Mouse (Mus musculus) intestine, embryonic 15.5 days (tissue): ENCODE results near the gene Flcn. TPM values are rescaled to one million over a fixed set of nuclear protein-coding genes. Genes with fewer than 3 reads are reported as not detected.

ENCODE experiments used
- ATAC-seq: fragments of 200-750 bp; cut with Nextera tagmentation; 2 replicates; pipeline ENCODE4 v1.8.0; 2017; ENCODE audit warnings: moderate TSS enrichment, moderate library complexity
- H3K27ac ChIP-seq: fragments of 300-500 bp; sonication (generic); 2 replicates; pipeline ENCODE4 v1.5.1; 2015; ENCODE audit warnings: mild to moderate bottlenecking, inconsistent platforms
- H3K27me3 ChIP-seq: fragments of 300-500 bp; sonication (generic); replicated peaks from 2 replicates; pipeline ENCODE4 v1.6.1; 2015; ENCODE audit warnings: inconsistent platforms
- H3K36me3 ChIP-seq: fragments of 300-500 bp; sonication (generic); 2 replicates; pipeline ENCODE4 v1.6.1; 2015; ENCODE audit warnings: inconsistent platforms
- H3K4me1 ChIP-seq: fragments of 300-500 bp; sonication (generic); replicated peaks from 2 replicates; pipeline ENCODE4 v1.6.1; 2015; ENCODE audit warnings: inconsistent platforms
- H3K4me2 ChIP-seq: fragments of 300-500 bp; sonication (generic); replicated peaks from 2 replicates; pipeline ENCODE4 v1.6.1; 2015; ENCODE audit warnings: mild to moderate bottlenecking, inconsistent platforms
- H3K4me3 ChIP-seq: fragments of 300-500 bp; sonication (generic); replicated peaks from 2 replicates; pipeline ENCODE4 v1.5.1; 2015; ENCODE audit warnings: inconsistent platforms
- H3K9ac ChIP-seq: fragments of 300-500 bp; sonication (generic); 2 replicates; pipeline ENCODE4 v1.6.1; 2015; ENCODE audit warnings: inconsistent platforms
- H3K9me3 ChIP-seq: fragments of 300-500 bp; sonication (generic); 2 replicates; pipeline ENCODE4 v1.6.1; 2016; ENCODE audit warnings: inconsistent platforms
- WGBS: fragments of 180-500 bp; shearing (Covaris S2); methylation state at CpG from one replicate; pipeline ENCODE4 v1.1.7; 2015; 5-methylcytosine and 5-hydroxymethylcytosine counted together
- polyA plus RNA-seq: library from polyadenylated mRNA; unstranded; fragments of >200 nt; fragmentation: Nextera tagmentation; extraction: Ambion mirVana; gene quantifications from 2 replicates; pipeline ENCODE4 v1.2.1, GENCODE M21; 2015

The Flcn gene
- polyA plus RNA-seq, 1 experiment from 2014 or later: 35.9 TPM

GRCm38 (mm10) chr11:59758191-59758985, 51.4 kb downstream of the Flcn start:
- Histone ChIP-seq H3K4me1 (no peaks in the 10 kb centered on the region), H3K27ac (no peak overlapping the region), H3K4me2 (no peak overlapping the region), H3K36me3 (peaks cover 49% of the 10 kb centered on the region), H3K27me3 (no peaks in the 10 kb centered on the region), H3K9ac (no peak overlapping the region), H3K4me3 (no peak overlapping the region), H3K9me3 (no peaks in the 10 kb centered on the region)
- WGBS: 88% methylated on average over 9 of the region's 9 CpGs
- no peak for ATAC-seq

- Histone ChIP-seq H3K4me2 (no peak overlapping the region), H3K27ac (no peak overlapping the region), H3K9ac (no peak overlapping the region), H3K27me3 (no peaks in the 10 kb centered on the region), H3K4me3 (no peak overlapping the region), H3K9me3 (no peaks in the 10 kb centered on the region), H3K4me1 (no peaks in the 10 kb centered on the region), H3K36me3 (peaks cover 62% of the 10 kb centered on the region)
- ATAC-seq: no peak
- WGBS: 86% methylated on average over 4 of the region's 4 CpGs
These were observed 53.5 kb downstream of the Flcn start for GRCm38 (mm10) chr11:59756351-59756750.

GRCm38 (mm10) chr11:59754504-59754903, 55.3 kb downstream of the Flcn start:
- WGBS: 94% methylated on average over 6 of the region's 6 CpGs

GRCm38 (mm10) chr11:59749050-59749449, 60.8 kb downstream of the Flcn start:
- H3K27ac ChIP-seq: no peak overlapping the region
- no peak overlapping the region for H3K4me2 ChIP-seq
- no peaks in the 10 kb centered on the region for H3K27me3 ChIP-seq
- peaks cover 37% of the 10 kb centered on the region for H3K36me3 ChIP-seq
- no peaks in the 10 kb centered on the region for H3K4me1 ChIP-seq
- H3K9me3 ChIP-seq: no peaks in the 10 kb centered on the region
- no peak overlapping the region for H3K9ac ChIP-seq
- no peak overlapping the region for H3K4me3 ChIP-seq
- no peak for ATAC-seq
- 88% methylated on average over 3 of the region's 3 CpGs for WGBS

More at GRCm38 (mm10) chr11:59754504-59754903, 55.3 kb downstream of the Flcn start:
- peaks cover 52% of the 10 kb centered on the region for H3K36me3 ChIP-seq
- no peak overlapping the region for H3K9ac ChIP-seq
- H3K27me3 ChIP-seq: no peaks in the 10 kb centered on the region
- H3K4me3 ChIP-seq: no peak overlapping the region
- ATAC-seq: no peak
- H3K27ac ChIP-seq: no peak overlapping the region
- H3K9me3 ChIP-seq: no peaks in the 10 kb centered on the region
- no peak overlapping the region for H3K4me2 ChIP-seq
- H3K4me1 ChIP-seq: no peaks in the 10 kb centered on the region

GRCm38 (mm10) chr11:59746614-59747013, 63.2 kb downstream of the Flcn start:
- Histone ChIP-seq H3K4me2 (no peak overlapping the region), H3K36me3 (peaks cover 33% of the 10 kb centered on the region)
- WGBS: 86% methylated on average over 2 of the region's 2 CpGs

GRCm38 (mm10) chr11:59745851-59746250, 64.0 kb downstream of the Flcn start:
- Histone ChIP-seq H3K27ac (no peak overlapping the region), H3K9ac (no peak overlapping the region), H3K36me3 (peaks cover 35% of the 10 kb centered on the region), H3K9me3 (no peaks in the 10 kb centered on the region), H3K4me2 (no peak overlapping the region), H3K27me3 (no peaks in the 10 kb centered on the region), H3K4me3 (no peak overlapping the region), H3K4me1 (no peaks in the 10 kb centered on the region)
- WGBS: 79% methylated on average over 5 of the region's 5 CpGs
- no peak for ATAC-seq

More at GRCm38 (mm10) chr11:59746614-59747013, 63.2 kb downstream of the Flcn start:
- no peaks in the 10 kb centered on the region for H3K27me3 ChIP-seq
- H3K4me3 ChIP-seq: no peak overlapping the region
- H3K9me3 ChIP-seq: no peaks in the 10 kb centered on the region
- no peak for ATAC-seq
- no peak overlapping the region for H3K9ac ChIP-seq
- no peaks in the 10 kb centered on the region for H3K4me1 ChIP-seq
- H3K27ac ChIP-seq: no peak overlapping the region

GRCm38 (mm10) chr11:59744374-59744773, 65.4 kb downstream of the Flcn start:
- no peak overlapping the region for H3K27ac ChIP-seq
- H3K9ac ChIP-seq: no peak overlapping the region
- no peak overlapping the region for H3K4me3 ChIP-seq
- H3K36me3 ChIP-seq: peaks cover 38% of the 10 kb centered on the region
- 94% methylated on average over 4 of the region's 4 CpGs for WGBS
- no peak for ATAC-seq
- no peaks in the 10 kb centered on the region for H3K4me1 ChIP-seq
- no peak overlapping the region for H3K4me2 ChIP-seq
- no peaks in the 10 kb centered on the region for H3K27me3 ChIP-seq
- no peaks in the 10 kb centered on the region for H3K9me3 ChIP-seq

- 100% methylated on average over 1 of the region's 1 CpGs for WGBS
- Histone ChIP-seq H3K27me3 (no peaks in the 10 kb centered on the region), H3K27ac (no peak overlapping the region), H3K9me3 (no peaks in the 10 kb centered on the region), H3K4me1 (no peaks in the 10 kb centered on the region), H3K9ac (no peak overlapping the region), H3K4me2 (no peak overlapping the region), H3K4me3 (no peak overlapping the region), H3K36me3 (peaks cover 41% of the 10 kb centered on the region)
- no peak for ATAC-seq
These were observed 66.1 kb downstream of the Flcn start for GRCm38 (mm10) chr11:59743712-59744111.

- Histone ChIP-seq H3K4me1 (no peaks in the 10 kb centered on the region), H3K9me3 (no peaks in the 10 kb centered on the region), H3K4me2 (no peak overlapping the region), H3K4me3 (no peak overlapping the region), H3K27me3 (no peaks in the 10 kb centered on the region), H3K9ac (no peak overlapping the region), H3K36me3 (peaks cover 42% of the 10 kb centered on the region), H3K27ac (no peak overlapping the region)
- no peak for ATAC-seq
- 83% methylated on average over 2 of the region's 2 CpGs for WGBS
These were observed 66.5 kb downstream of the Flcn start for GRCm38 (mm10) chr11:59743307-59743706.

- no peak overlapping the region for H3K9ac ChIP-seq
- peaks cover 49% of the 10 kb centered on the region for H3K36me3 ChIP-seq
- no peaks in the 10 kb centered on the region for H3K9me3 ChIP-seq
- H3K4me2 ChIP-seq: no peak overlapping the region
- H3K27me3 ChIP-seq: no peaks in the 10 kb centered on the region
- H3K4me3 ChIP-seq: no peak overlapping the region
- no peak overlapping the region for H3K27ac ChIP-seq
- no peak for ATAC-seq
- H3K4me1 ChIP-seq: no peaks in the 10 kb centered on the region
- 95% methylated on average over 5 of the region's 5 CpGs for WGBS
These were observed 67.9 kb downstream of the Flcn start for GRCm38 (mm10) chr11:59741915-59742314.

Other genes with a start within 250 kb of the Flcn start
- gene Olfr222, start 233.8 kb downstream of the Flcn start, polyA plus RNA-seq: not detected in 2 replicates
- not detected in 2 replicates for gene Olfr223, start 216.7 kb downstream of the Flcn start, polyA plus RNA-seq
- 54.9 and 56.2 TPM in 2 replicates for gene Mprip, start 148.7 kb downstream of the Flcn start, polyA plus RNA-seq
- 2.9 and 3.5 TPM in 2 replicates for gene Pld6, start 22.4 kb downstream of the Flcn start, polyA plus RNA-seq
- 32.7 and 34.4 TPM in 2 replicates for gene Nt5m, start 29.4 kb upstream of the Flcn start, polyA plus RNA-seq
- 192 and 193 TPM in 2 replicates for gene Cops3, start 29.8 kb upstream of the Flcn start, polyA plus RNA-seq
- gene Med9, start 138.2 kb upstream of the Flcn start, polyA plus RNA-seq: 34.5 and 35.6 TPM in 2 replicates
- 2.1 and 2.6 TPM in 2 replicates for gene Rasd1, start 154.9 kb upstream of the Flcn start, polyA plus RNA-seq
- 8.2 and 8.8 TPM in 2 replicates for gene Pemt, start 236.5 kb upstream of the Flcn start, polyA plus RNA-seq